Mouse (Mus musculus) spleen, adult 18-20 months (tissue): ENCODE results near the gene Pcnx.

Experiments used
- DNase-seq, 2 experiments: peaks; one replicate each; pipeline ENCODE4 v3.0.0; 2022; ENCODE audit warnings: mixed read lengths in 2 of 2

The Pcnx gene

DNA sequence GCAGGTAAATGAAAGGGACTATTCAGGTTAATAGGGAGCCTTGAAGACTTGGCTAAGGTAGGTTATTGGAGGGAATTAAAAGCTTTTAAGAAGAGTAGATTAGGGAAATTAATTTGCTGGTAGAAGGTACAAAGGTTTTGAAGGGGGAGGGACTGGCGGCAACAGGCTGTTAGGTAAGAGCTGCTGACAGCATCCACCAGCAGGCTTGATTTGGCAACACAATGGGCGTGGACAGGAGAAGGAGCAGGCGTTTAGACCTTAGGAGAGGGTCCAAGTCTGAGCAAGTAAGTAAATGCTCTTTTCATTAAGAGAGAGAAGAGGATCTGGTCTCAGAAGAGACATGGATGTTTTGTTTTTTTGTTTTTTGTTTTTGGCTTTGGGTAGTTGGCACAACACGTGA, 3.1 kb upstream of the Pcnx start:
- DNase-seq, result no peak

DNA sequence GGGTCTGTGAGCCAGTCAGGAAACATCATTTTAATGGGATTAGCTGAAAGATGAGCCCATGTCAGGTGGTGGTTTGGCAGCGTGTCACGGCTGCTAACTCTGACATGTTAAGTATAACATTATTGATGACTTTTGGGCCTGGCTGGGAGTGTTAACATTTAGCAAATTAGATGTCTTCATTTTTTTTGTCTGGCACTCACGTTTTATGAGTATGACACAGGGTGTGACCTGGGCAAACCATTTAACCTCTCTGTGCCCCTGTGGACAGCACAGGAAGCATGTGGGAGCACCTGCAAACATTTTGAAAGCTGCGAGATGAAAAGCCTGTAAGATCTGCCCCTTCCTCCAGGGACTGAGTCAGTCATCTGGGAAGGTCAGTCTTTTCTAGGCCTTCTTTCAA, 2.6 kb upstream of the Pcnx start:
- no peak for DNase-seq

DNA sequence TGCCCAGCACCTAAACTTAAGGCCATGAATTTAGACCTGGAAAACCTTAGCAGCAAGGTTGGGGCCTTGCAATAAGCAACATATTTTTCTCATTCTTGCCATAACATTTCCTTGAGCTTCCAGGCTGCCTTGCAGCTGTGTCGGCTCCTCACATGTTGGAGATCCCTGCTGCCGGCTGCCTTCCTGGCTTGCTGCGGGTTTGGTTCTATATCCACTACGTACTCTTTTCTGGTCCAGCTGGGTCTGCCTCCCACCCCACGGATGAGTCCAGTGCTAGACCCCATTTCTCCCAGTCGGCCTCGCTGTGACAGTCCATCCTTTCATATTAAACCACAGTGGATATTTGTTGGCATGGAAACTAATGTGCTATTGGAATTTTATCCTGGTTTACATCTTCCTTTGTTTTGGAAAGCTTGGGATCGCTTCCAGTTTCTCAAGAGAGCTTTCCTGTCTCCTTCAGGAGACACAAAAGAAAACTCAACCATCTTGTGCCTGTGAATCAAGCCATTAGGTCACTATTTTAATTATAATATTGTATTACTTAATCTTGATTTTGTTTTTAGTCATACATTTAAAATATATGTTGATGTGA, 1.7 kb upstream of the Pcnx start:
- no peak for DNase-seq

DNA sequence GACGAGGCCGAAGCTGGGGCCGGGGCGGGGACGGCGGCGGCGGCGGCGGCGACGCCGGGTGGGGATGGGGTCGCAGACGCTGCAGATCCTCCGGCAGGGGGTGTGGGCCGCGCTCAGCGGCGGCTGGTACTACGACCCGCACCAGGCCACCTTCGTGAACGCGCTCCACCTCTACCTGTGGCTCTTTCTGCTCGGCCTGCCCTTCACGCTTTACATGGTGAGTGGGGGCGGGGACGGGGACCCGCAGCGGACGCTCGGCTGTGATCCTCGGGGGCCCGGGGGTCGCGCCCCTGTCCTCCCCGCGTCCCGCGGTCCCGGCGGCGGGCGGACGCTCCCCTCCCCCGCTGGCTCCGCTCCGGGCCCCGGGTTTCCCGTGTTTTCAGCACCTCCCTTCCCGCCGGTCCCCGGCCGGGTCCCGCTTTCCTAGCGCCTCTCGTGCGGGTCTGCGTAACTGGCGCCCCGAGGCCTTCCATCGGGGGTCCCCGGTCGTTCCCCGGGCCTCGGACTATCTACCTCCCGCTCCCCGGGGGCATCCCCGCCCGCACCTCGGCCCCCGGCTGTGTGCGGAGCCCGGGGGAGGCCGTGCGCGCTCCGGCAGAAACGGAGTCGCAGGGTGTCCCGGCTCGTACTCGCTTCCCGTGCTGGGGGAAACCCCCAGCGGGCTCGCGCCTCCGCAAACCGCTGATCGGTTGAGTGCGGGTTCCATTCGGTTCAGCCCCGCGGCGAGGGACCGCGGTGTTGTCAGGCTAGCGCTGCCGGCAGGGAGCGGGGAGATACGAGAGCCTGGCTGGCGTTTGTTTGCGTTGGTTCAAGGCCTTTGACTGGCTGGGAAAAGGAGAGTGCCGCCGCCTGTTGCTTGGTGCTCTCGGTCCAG, 722 bp downstream of the Pcnx start:
- peak; percentile 54 to 69 for DNase-seq

DNA sequence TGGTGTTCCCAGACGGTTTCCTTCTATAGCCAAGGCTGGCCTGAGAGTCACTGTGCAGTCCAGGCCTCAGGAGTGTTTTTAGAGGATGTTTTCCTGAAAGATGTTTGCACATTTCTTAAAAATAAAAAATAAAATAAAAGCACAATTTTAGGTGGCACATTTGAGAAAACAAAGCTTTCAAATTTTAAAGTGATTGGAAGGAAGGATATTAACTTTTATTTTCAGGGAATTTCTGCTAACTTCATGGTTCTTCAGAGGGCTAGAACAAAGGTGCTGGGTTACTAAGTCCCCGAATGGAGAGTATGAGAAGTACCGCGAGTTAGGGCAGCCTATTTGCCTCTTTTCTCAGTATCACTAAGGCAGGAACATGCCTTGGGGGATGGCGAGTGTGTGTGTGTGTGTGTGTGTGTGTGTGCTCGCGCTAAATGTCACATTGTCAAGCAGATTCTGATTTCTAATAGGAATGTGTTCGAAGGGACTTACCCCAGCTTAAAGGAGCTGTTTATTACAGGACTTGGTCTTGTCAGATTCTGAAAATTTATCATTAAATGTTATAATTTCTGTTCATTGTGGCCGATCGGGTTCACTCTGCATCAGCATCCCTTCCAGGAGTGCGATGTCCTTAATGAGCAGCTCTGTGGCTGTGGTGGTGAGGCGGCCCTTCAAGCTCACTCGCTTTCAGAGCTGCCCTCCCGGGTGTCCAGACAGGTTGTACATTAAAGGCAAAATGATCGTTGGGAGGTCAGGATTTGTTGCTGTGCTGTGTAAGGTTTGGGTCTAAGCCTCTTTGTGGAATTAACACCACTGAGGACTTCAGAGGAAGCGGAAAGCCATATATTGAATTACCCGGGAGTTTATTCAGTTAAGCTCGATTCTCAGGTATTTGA, 1.6 kb downstream of the Pcnx start:
- DNase-seq, result no peak

DNA sequence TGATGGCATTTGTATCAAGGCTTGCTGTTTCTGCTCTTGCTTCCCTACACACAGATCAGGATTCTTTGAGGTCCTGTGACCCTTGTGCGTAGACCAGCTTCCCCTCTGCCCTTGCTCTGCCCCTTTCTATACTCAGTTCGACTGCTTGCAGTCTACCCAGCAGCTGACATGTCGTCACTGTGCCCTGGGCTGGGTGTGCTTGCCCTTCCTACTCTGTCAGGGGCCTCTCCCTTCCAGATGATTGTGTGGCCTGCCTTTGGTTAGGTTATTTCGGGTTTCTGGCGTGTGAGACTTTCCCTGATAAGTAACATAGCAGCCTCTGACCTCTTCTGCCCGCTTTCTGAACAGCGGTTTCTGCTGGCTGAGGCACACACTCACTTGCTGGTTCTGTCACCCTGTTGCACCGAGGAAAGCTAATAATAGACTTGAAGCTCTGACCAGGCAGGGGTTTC, 2.6 kb downstream of the Pcnx start:
- no peak for DNase-seq

DNA sequence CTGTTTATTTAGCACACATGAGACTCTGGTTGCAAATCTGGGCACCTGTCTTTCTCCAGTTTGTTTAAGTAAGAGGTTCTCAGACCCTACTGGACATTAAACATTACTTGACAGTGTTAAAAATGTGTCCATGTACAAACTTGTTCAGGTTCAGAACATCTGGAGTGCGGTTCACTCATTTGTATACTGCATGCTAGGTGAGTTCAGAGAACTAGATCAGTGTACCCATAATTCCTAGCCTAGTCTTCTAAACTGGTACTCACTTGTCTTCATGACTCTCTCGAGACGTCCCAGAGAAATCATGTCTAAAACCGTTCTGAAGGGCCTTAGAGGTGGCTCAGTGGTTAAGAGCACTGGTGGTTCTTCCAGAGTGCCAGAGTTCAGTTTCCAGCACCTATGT, 4.1 kb downstream of the Pcnx start:
- no peak for DNase-seq

DNA sequence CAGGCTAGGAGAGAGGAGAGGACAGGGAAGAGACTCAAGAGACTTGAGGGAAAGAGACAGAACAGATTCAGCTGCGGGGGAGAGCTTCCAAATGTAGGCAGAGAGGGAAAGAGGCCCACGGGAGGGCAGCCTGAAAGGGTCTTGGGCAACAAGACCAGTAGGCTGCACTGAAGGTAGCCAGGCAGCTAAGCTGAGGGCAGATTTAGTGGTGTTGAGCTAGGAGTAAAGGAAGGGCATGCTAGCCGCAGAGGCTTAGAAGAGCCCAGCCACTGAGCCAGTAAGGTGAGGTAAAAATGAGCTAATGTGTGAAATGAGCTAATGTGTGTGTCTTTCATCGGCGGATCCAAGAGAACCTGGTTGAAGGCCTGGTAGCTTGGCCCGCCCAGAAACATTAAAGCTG, 5.4 kb downstream of the Pcnx start:
- no peak for DNase-seq

DNA sequence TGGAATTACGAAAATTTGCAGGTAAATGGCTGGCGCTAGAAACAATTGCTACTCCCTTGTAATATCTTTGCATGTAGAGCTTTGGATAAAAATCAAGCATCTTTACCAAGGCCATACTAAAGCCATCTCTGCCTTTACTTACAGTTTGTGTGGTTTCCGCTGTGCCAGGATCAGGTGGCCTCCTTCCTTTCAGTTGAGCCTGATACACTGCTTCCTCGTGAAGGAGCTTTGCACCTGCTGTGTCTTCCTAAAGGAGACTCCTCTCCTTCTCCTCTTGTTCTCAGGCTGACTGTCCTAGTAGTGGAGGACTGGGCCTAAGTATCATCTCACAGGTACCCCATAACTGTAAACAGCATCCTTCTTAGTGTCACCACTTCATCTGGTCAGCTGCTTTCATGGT, 7.5 kb downstream of the Pcnx start:
- no peak for DNase-seq

DNA sequence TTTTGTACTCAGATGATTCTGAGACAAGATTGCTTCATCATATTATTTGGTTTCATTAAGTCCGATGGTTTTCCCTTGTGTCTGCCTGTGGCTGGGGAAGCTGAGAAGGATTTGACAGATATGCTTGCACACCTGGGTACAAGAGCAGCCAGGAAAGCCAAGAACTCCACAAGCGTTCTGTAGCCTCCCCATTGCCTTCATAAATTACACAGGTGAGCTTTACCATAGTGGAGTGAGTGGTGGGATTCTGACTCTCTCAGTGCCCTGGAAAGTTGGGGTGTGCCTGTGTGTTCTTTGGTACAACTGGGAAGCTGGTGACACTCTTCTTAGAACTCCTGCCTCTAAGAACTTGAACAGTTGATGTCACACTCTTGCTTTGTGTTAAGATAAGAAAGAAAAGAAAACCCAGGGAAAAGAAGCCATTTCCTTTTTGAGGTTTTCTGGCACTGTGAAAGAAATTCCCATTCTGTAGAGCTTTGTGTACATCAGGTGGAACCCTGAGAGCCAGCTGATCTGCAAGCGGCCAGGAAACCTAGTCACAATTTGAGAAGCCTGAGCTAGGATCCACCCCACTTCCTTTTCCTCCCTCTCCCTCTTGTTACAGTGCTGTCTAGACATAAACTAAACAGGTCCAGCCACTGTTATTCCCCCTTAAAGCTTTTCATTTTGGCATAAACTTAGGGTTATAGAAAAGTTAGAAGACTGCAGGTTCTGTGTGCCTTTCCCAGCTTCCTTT, 9.6 kb downstream of the Pcnx start:
- DNase-seq, result no peak

DNA sequence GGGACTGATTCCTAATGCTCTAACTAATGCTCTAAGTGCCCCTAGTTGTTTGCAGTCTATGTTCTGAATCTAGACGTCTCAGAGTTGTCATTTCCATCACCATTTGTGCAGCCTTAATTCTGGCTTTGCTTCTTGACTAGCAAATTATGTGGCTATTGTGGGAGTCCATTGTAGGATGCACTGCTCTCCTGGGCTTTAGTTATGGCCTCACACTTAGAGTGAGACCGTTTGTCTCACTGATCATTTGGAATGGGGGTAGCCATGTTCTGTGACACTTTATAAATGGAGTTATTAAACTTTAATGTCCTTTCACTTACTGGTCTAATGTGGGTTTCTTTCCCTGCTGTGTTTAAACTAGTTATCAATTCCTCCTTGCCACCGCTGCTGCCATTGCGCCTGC, 13.5 kb downstream of the Pcnx start:
- no peak for DNase-seq

DNA sequence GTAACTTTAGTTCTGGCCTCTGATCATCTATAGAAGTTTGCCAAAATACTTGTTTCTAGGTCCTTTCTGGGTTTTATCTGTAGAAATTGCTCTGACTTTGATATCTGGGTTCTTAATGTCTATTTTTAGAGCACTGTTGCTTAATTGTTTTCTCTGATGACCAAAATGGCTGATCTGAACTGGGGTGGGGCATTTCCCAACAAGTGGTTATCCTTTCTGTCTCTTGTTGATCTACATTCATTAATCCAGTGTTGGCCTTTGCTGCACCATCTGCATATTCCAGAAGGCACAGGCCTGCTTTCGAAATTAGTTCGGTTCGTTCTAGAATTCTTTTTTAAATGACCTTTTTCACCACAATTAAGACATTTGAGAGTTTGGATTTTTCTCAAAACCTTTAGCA, 20.3 kb downstream of the Pcnx start:
- no peak for DNase-seq

DNA sequence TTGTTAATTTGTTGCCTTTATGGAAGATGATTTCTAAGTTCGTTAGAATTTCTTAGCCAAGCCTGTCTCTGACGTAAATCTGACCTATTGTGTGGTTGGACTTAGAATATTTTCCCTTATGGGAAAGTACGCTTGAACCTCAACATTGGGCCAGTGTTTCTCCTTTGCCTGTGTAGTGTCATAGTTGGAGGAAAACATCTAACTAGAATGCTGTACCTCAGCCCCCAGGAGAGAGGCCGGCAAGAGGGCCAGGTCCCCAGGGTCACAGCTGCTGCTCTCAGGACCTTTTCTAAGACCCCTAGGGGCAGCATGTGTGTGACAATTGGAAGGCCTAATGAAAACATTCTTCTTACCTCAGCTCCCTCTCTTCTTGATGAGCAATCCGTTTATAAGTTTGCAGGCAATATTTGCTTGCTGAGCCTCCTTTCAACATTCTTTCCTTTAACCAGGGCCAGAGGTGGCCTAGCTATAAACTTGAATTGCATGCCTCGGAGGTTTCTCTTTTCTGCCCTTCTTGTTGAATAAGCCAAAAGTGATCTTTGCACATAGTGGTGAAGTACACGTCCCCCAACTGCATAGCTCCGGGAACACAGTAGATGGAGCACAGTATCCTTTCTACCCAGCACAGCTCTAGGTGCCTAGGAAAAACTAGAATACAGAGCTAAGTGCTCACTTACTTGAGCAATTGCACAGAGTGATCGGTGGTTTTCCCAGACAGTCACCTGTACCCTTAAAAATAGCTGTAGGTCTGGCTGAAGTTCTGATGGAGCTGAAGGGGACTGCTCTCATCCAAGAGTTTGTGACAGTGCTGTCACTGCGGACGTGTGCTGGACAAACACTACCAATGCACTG, 23.7 kb downstream of the Pcnx start:
- no peak for DNase-seq

DNA sequence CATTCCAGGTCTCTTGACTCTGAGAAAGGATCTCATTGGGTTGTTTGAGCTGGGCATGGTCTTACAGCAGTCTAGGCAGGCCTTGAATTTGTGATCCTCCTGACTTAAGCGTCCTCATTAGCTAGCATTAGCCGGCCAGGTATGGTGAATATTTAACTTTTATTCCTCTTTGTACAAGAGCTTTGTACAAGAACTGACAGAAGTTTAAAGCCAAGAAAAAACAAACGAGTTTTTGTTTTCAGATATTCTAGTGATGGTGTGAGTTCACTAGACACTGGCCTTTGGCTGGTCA, 24.2 kb downstream of the Pcnx start:
- no peak for DNase-seq

DNA sequence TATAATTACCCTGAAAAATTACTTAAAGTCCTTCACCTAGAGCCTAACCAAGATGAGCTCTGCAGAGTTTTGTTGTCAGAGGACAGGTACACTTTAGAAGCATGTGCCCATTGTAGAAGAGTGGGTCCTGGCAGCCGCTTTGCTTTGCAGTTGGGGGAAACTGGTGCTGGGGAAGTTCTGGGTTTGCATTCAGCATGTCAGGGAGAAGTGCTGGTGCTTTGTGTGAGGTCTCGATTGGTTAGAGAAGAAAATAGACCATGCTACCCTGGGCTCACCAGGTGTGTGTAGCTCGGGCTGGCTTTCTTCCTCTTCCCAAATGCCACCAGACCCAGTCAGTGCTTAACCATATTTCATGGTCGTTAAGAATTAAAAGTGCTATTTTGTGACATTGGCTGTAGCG, 25.2 kb downstream of the Pcnx start:
- DNase-seq, result no peak

DNA sequence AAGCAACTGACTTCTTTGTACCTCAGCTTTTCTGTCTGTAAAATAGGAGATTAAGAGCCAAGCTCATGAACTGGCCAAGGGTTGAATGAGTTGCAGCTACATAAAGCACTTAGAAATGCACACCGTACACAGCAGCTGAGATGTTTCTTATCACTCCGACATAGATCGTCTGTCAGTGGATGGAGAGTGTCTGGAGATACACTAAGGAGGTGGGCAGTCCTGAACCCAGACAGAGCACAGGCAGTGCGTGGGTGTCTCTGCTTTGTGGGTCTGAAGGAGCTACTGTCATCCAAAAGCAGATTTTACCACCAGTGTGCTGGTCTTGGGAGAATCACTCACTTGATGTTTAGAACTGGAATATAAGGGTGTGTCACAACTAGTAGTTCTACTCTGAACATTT, 26.2 kb downstream of the Pcnx start:
- DNase-seq, result no peak

DNA sequence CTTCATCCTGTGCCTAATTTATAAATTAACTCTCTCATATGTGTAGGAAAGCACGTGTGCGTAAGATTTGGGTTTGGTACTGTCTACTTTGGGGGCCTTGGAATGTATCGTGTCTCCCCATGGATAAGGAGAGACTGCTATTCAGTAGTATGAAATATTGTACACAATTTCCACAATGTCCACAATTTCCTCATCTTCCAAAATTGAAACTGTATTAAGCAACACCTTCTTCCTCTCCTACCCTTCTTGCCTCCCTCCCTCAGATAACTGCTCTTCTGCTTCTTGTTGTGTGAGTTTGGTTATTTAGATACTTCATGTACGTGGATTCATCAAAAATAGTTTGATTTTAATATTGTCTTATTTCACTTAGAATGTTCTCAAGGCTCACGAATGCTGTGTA, 29.1 kb downstream of the Pcnx start:
- DNase-seq, result no peak

DNA sequence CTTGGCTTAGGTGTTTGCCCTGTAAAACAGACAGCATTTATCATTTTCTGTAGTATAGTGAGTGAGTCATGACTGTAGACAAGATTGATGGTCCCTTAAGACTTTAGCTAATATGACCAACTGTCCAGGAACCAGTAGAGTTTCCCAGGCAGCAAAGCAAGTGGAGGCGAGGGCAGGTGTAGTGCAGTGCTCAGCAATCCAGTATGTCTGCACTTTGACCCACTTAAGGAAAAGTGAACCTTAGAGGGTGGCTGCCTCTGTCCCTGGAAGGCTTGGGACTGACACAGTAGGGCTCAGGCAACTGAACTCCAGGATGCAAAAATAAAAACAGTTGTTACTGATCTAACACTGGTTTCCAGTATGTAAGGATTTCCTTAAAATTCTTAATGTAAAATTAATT, 32.1 kb downstream of the Pcnx start:
- no peak for DNase-seq

DNA sequence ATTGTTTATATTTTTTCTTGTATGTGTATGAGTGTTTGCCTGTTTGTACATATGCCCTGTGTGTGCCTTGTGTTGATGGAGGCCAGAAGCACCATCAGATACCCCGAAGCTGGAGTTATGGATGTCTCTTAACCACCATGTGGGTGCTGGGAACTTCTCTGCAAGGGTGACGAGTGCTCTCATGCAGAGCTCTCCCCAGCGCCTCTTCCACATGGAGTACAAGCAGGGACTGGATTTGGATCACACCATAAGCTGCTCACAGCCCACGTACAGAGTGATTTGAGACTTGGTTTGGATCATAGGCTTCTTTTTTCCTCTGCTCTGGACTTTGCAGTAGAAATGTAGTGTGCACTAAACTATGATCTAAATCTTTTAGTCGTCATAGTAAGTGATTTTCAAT, 34.5 kb downstream of the Pcnx start:
- no peak for DNase-seq

DNA sequence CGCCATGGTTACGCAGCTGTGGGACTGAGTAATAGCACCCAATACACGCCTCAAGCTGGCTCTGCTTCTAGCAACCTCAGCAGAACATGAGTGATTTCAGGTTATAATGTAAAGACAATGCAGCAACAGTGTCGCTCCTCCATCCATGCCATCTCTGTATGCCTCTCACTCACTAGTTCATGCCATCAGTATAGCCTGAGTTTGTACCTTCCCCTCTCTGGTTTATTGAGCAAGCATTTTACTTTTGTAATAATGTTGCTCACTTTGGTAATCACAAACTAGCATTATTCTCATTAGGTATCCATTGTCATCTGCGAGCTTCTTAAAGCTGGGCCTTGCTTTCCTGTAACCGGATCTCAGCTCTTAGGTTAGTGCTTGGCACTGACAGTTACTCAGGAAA, 36.2 kb downstream of the Pcnx start:
- DNase-seq, result no peak

DNA sequence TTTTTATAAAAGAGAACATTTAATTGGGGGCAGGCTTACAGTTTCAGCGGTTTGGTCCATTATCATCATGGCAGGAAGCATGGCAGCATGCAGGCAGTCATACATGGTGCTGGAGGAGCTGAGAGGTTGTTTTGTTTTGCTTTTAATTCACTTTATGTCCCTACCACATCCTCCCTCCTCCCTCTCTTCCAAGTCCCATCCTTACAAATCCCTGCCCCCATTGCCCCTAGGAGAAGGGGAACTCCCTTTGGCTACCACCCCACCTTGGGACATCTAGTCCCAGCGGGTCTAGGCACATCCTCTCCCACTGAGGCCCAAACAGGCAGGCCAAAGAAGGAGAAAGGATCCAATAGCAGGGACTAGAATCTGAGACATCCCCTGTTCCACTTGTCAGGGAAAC, 44.6 kb downstream of the Pcnx start:
- DNase-seq, result no peak

DNA sequence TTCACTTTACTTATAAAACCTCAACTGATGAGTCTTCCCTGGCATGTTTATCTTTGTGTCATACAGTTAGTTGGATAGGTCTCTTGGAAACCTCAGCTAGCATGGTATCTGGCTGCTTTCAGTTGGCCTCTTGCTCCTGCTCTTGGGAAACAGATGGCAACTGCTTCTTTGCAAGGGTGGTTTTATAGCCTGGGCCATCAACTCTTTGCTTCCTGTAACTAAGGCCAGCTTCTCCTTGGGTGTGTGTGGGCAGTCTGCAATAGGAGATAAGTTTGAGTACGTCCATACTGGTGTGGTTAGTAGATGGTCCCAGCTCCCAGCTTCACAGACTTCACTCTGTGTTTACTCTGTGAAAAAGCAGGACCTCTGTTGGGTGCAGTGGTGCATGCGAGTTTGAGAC, 46.0 kb downstream of the Pcnx start:
- no peak for DNase-seq
